Mouse (Mus musculus) adrenal gland, postnatal 10 days (tissue): ENCODE measurements around the gene 1700029J07Rik. TPM values are rescaled to one million over a fixed set of nuclear protein-coding genes. Genes with fewer than 3 reads are reported as not detected.

Source experiments
- DNase-seq: peaks from one replicate; pipeline ENCODE4 v3.0.0; 2021; ENCODE audit warnings: mixed read lengths
- long read RNA-seq, 2 experiments: library from polyadenylated mRNA; stranded (forward); transcript quantifications; one replicate each; pipeline ENCODE4 v2.0.0; 2021
- total RNA-seq, 2 experiments: library from RNA; stranded (reverse); gene quantifications; 2 replicates each; pipeline ENCODE4 v1.2.3; 2021

The 1700029J07Rik gene
- total RNA-seq, result 1 to 10 TPM; 1.0 to 2.5 TPM
- long read RNA-seq, experiment 1, partial matches to known transcripts, result 0 of 1 reads
- long read RNA-seq, experiment 1, other reads (novel, unspliced or antisense), result 0 of 1 reads
- long read RNA-seq, experiment 2, partial matches to known transcripts, result 0 of 1 reads
- long read RNA-seq, experiment 2, other reads (novel, unspliced or antisense), result 1 of 1 reads

- peak; percentile 97 for DNase-seq
These were observed at the start of gene 1700029J07Rik, which contains the start of gene Ufsp2 for GRCm38 (mm10) chr8:45975126-45975836. TSS of gene 1700029J07Rik (minus strand) at chr8:45975252. TSS of gene Ufsp2 (plus strand) at chr8:45975528.

GRCm38 (mm10) chr8:46024392-46024791 lies 49.3 kb upstream of the 1700029J07Rik start:
- no peak for DNase-seq

GRCm38 (mm10) chr8:46022758-46023157 lies 47.7 kb upstream of the 1700029J07Rik start:
- no peak for DNase-seq

GRCm38 (mm10) chr8:46022203-46022602 lies 47.2 kb upstream of the 1700029J07Rik start:
- DNase-seq, result no peak

GRCm38 (mm10) chr8:46010746-46011680 lies 36.0 kb upstream of the 1700029J07Rik start:
- DNase-seq, result peak; percentile 22

GRCm38 (mm10) chr8:46010306-46010705 lies 35.3 kb upstream of the 1700029J07Rik start:
- no peak for DNase-seq

GRCm38 (mm10) chr8:46007050-46007672 lies 32.1 kb upstream of the 1700029J07Rik start:
- no peak for DNase-seq

- DNase-seq, result no peak
These were observed 30.5 kb upstream of the 1700029J07Rik start, which contains the start of gene Ankrd37 for GRCm38 (mm10) chr8:46005596-46005995. TSS of gene Ankrd37 (minus strand) at chr8:46005707.

- DNase-seq, result peak; percentile 100
These were observed 25.0 kb upstream of the 1700029J07Rik start for GRCm38 (mm10) chr8:45999784-46000705.

- DNase-seq, result peak; percentile 17
These were observed 24.2 kb upstream of the 1700029J07Rik start, which contains the start of gene Lrp2bp for GRCm38 (mm10) chr8:45999138-45999783. TSS of gene Lrp2bp (plus strand) at chr8:45999303.

- DNase-seq, result no peak
These were observed 23.2 kb upstream of the 1700029J07Rik start for GRCm38 (mm10) chr8:45998228-45998627.

- no peak for DNase-seq
These were observed 20.5 kb upstream of the 1700029J07Rik start for GRCm38 (mm10) chr8:45995576-45995975.

- no peak for DNase-seq
These were observed 19.1 kb upstream of the 1700029J07Rik start for GRCm38 (mm10) chr8:45994111-45994510.

- no peak for DNase-seq
These were observed 15.7 kb upstream of the 1700029J07Rik start for GRCm38 (mm10) chr8:45990631-45991310.

- DNase-seq, result no peak
These were observed 13.1 kb upstream of the 1700029J07Rik start for GRCm38 (mm10) chr8:45988189-45988588.

GRCm38 (mm10) chr8:45986665-45987064 lies 11.6 kb upstream of the 1700029J07Rik start:
- DNase-seq, result no peak

GRCm38 (mm10) chr8:45975837-45976468 lies 901 bp upstream of the 1700029J07Rik start:
- no peak for DNase-seq

- no peak for DNase-seq
These were observed 1.0 kb downstream of the 1700029J07Rik start for GRCm38 (mm10) chr8:45973988-45974505.

GRCm38 (mm10) chr8:45970894-45971293 lies 4.2 kb downstream of the 1700029J07Rik start:
- no peak for DNase-seq
